ENCODE assay signal across 8 mouse cellular contexts in genomic region chr1:86487908-86488314, GRCm38 (mm10). TPM values are rescaled to one million over a fixed set of nuclear protein-coding genes. Genes with fewer than 3 reads are reported as not detected.
DNase-seq lines count a peak whose midpoint lies in the region; ATAC-seq and TF ChIP-seq lines count a peak whose summit lies in the region.

No protein-coding gene starts in this region.

- TF ChIP-seq CTCF in MEL (IDR thresholded peaks at IDR 0.05 in 2 of 3, conservative IDR thresholded peaks at IDR 0.05 in 1 of 3; ENCODE audit: control insufficient read depth in 1 of 3, insufficient read depth in 1 of 3, low read depth in 2 of 3, low read length in 3 of 3, poor library complexity in 1 of 3, severe bottlenecking in 1 of 3): no peak

- H3K9ac ChIP-seq in heart, embryonic 15.5 days: peak overlapping the region; percentile 76
- H3K9ac ChIP-seq in MEL (ENCODE audit: control insufficient read depth, low read depth, low read length, poor library complexity, severe bottlenecking): peak overlapping the region; percentile 95
- peak overlapping the region; percentile 93 for H3K9ac ChIP-seq in hindbrain, embryonic 11.5 days (ENCODE audit: low read depth, low read length)

- intact Hi-C loops in heart, postnatal 36 days (cut with DNase I): loop anchor here (1.0 kb wide), 3 partner anchors 16 to 46 kb away; no protein-coding TSS in a partner anchor
- intact Hi-C loops in left cerebral cortex, postnatal 14 days (cut with DNase I): loop anchor here (1.0 kb wide), 2 partner anchors 37 to 46 kb away; no protein-coding TSS in a partner anchor

- H3K36me3 ChIP-seq in heart, embryonic 15.5 days: no peaks in the 10 kb centered on the region
- H3K36me3 ChIP-seq in MEL (ENCODE audit: control insufficient read depth in 1 of 2, insufficient read depth in 2 of 2, low read length in 2 of 2): peaks cover 0 to 17% of the 10 kb centered on the region in 2 experiments; a peak in 2 of 4 replicates
- no peaks in the 10 kb centered on the region for H3K36me3 ChIP-seq in hindbrain, embryonic 11.5 days (ENCODE audit: control insufficient read depth, insufficient read depth, low read length)

- peaks cover 31% of the 10 kb centered on the region for H3K4me1 ChIP-seq in heart, embryonic 15.5 days (replicated peaks)
- peaks cover 7 to 18% of the 10 kb centered on the region in 2 experiments for H3K4me1 ChIP-seq in MEL (ENCODE audit: control insufficient read depth in 1 of 2, insufficient read depth in 2 of 2, low read length in 2 of 2)
- peaks cover 2% of the 10 kb centered on the region; the same call in 1 of the 2 replicates for H3K4me1 ChIP-seq in hindbrain, embryonic 11.5 days (replicated peaks; ENCODE audit: control insufficient read depth, insufficient read depth, low read length)

- H3K4me3 ChIP-seq in heart, embryonic 15.5 days: peak overlapping the region; percentile 60
- peak overlapping the region; percentile 67 to 79 for H3K4me3 ChIP-seq in MEL (ENCODE audit: control insufficient read depth in 1 of 2, insufficient read depth in 1 of 2, low read depth in 2 of 2, low read length in 2 of 2)
- H3K4me3 ChIP-seq in hindbrain, embryonic 11.5 days (ENCODE audit: low read depth, low read length): peak overlapping the region; percentile 50

- no peak for TF ChIP-seq RAD21 in MEL (IDR thresholded peaks at IDR 0.05; ENCODE audit: low read depth, low read length)

- H3K9me3 ChIP-seq in heart, embryonic 15.5 days (replicated peaks): no peaks in the 10 kb centered on the region
- H3K9me3 ChIP-seq in MEL (replicated peaks; ENCODE audit: insufficient read depth, low read length): no peaks in the 10 kb centered on the region
- H3K9me3 ChIP-seq in hindbrain, embryonic 11.5 days (ENCODE audit: control insufficient read depth, low read length): no peaks in the 10 kb centered on the region

- no peaks in the 10 kb centered on the region for H3K27me3 ChIP-seq in heart, embryonic 15.5 days
- H3K27me3 ChIP-seq in MEL (ENCODE audit: control insufficient read depth in 1 of 2, insufficient read depth in 2 of 2, low read length in 2 of 2): no peaks in the 10 kb centered on the region
- H3K27me3 ChIP-seq in hindbrain, embryonic 11.5 days (ENCODE audit: control insufficient read depth, insufficient read depth, low read length): no peaks in the 10 kb centered on the region

- TF ChIP-seq EP300 in MEL (IDR thresholded peaks at IDR 0.05; ENCODE audit: low read depth in 1 of 2, low read length in 2 of 2): peak in 1 of 2 experiments; percentile 3; a peak in 1 of 4 replicates

- peak overlapping the region; percentile 96 for H3K27ac ChIP-seq in heart, embryonic 15.5 days
- peak overlapping the region; percentile 92 for H3K27ac ChIP-seq in MEL (ENCODE audit: control insufficient read depth, low read depth, low read length)
- peak overlapping the region; percentile 98 for H3K27ac ChIP-seq in hindbrain, embryonic 11.5 days (ENCODE audit: low read depth, low read length)

- TF ChIP-seq POLR2A in MEL (IDR thresholded peaks at IDR 0.05; ENCODE audit: control insufficient read depth in 1 of 2, insufficient read depth in 1 of 2, low read depth in 1 of 2, low read length in 2 of 2, poor library complexity in 1 of 2): no peak; a peak in 2 of 4 replicates

- no peak for DNase-seq in heart, postnatal 36 days
- DNase-seq in MEL (ENCODE audit: low read depth, low spot score): no peak
- DNase-seq in hindbrain, embryonic 11.5 days (ENCODE audit: low spot score): no peak
- DNase-seq in cerebellum, adult 9-11 months: no peak
- no peak for DNase-seq in layer of hippocampus, adult 8-10 months (ENCODE audit: low spot score in 2 of 2)
- DNase-seq in left cerebral cortex, postnatal 14 days (ENCODE audit: low spot score in 2 of 2): no peak

- peaks cover 13% of the 10 kb centered on the region for H3K79me2 ChIP-seq in MEL (ENCODE audit: control insufficient read depth, insufficient read depth, low read length, poor library complexity)

- H3K4me2 ChIP-seq in heart, embryonic 15.5 days: peak overlapping the region; percentile 75
- peak overlapping the region; percentile 72 for H3K4me2 ChIP-seq in hindbrain, embryonic 11.5 days (replicated peaks; ENCODE audit: low read depth, low read length)

- 8% methylated on average over 20 of the region's 20 CpGs for WGBS in heart, embryonic 15.5 days
- 7% methylated on average over 20 of the region's 20 CpGs for WGBS in hindbrain, embryonic 11.5 days

- ATAC-seq in heart, embryonic 15.5 days (replicated peaks; ENCODE audit: insufficient number of reproducible peaks, insufficient read depth, low FRiP score, low read depth): peak; percentile 12; the same call in 1 of the 2 replicates
- no peak; the same call in 1 of the 2 replicates for ATAC-seq in hindbrain, embryonic 11.5 days (ENCODE audit: low FRiP score)
- 0 out of 2 replicates have a peak, but pooled peaks have one; percentile 7 for ATAC-seq in megakaryocyte-erythroid progenitor cell, adult 5-6 weeks (replicated peaks; ENCODE audit: low FRiP score, low TSS enrichment, poor library complexity, severe bottlenecking)

TF ChIP-seq in MEL, 35 proteins besides CTCF, POLR2A, EP300 and RAD21:
- TF ChIP-seq CHD1 (IDR thresholded peaks at IDR 0.05; ENCODE audit: low read depth, low read length): peak; percentile 92; the same call in 1 of the 2 replicates
- TF ChIP-seq TAL1 (IDR thresholded peaks at IDR 0.05; ENCODE audit: low read length): no peak
- TF ChIP-seq POLR2AphosphoS2 (IDR thresholded peaks at IDR 0.05; ENCODE audit: low read length): peak; percentile 62
- no peak for TF ChIP-seq USF2 (IDR thresholded peaks at IDR 0.05; ENCODE audit: borderline replicate concordance in 1 of 2, insufficient read depth in 1 of 2, low read depth in 1 of 2, low read length in 2 of 2)
- peak; percentile 88; the same call in 1 of the 2 replicates for TF ChIP-seq POLR2AphosphoS5 (IDR thresholded peaks at IDR 0.05; ENCODE audit: borderline replicate concordance, low read depth, low read length)
- peak; percentile 29; the same call in 1 of the 2 replicates for TF ChIP-seq ZMIZ1 (IDR thresholded peaks at IDR 0.05; ENCODE audit: low read depth, low read length)

RNA-seq across cellular contexts. Expression of gene Ptma, which starts 38.6 kb away (rescaled TPM):
- 791 and 881 TPM in 2 replicates for polyA plus RNA-seq in heart, embryonic 15.5 days (2015; fragmentation: Nextera tagmentation; extraction: Ambion mirVana)
- total RNA-seq in heart, postnatal 36 days (2021): 100 to 1,000 TPM; 202 to 234 TPM
- total RNA-seq in MEL (2012; rRNA removed): 3,309 and 3,407 TPM in 2 replicates
- polyA plus RNA-seq in MEL (2012; ENCODE audit: insufficient read depth in 1 of 2, insufficient read length in 2 of 2, low read depth in 1 of 2, low replicate concordance in 2 of 2, missing spikeins in 1 of 2): 1,000 to 10,000 TPM; 2,419 to 4,891 TPM
- polyA plus RNA-seq in hindbrain, embryonic 11.5 days (2014; fragmentation: Nextera tagmentation; extraction: Ambion mirVana): 3,351 and 3,402 TPM in 2 replicates
- 2,834 and 3,273 TPM in 2 replicates for total RNA-seq in megakaryocyte-erythroid progenitor cell, adult 5-6 weeks (2014; fragmentation: Nextera tagmentation)
- total RNA-seq in megakaryocyte-erythroid progenitor cell, adult 5-6 weeks (2017): 4,983 and 7,914 TPM in 2 replicates
- total RNA-seq in layer of hippocampus, adult 8-10 months (2022): 100 to 1,000 TPM; 420 to 464 (median 444) TPM
- 100 to 1,000 TPM; 336 to 423 TPM for total RNA-seq in left cerebral cortex, postnatal 14 days (2021)
